Mouse (Mus musculus) liver, embryonic 14.5 days (tissue): ENCODE results near the gene Pbp2.

Source experiments
- CTCF ChIP-seq: IDR thresholded peaks from 2 replicates; pipeline ENCODE4 v1.5.1; 2016; ENCODE audit warnings: antibody characterized with exemption, low read depth, control low read depth
- EP300 ChIP-seq: IDR thresholded peaks from 2 replicates; pipeline ENCODE4 v1.6.1; 2016; ENCODE audit warnings: antibody characterized with exemption, low read depth

- TF ChIP-seq CTCF (no peak), EP300 (no peak)
These were observed 42.3 kb upstream of the Pbp2 start for GRCm38 (mm10) chr6:135352537-135352936.
